Mouse (Mus musculus): ENCODE results near the gene Stx3.

Stx3 gene

DNA sequence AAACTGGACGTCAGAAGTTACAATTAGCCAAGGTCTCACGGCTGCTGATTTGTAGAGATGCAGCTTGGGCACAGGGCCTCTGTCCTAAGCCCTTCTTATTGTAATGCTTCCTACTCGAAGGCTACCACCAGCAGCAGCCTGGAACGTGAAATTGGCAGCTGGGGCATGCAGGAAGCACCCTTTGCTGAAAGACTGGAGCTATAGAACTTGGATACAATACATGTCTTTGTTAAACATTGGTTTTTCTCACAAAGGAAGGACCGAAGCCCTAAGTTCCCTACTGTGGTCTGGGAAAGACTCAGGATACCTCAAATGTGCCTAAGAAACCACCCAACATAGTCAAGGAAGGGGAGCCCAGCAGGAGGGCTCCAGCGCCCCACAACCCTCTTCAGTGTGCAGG is 11.4 kb downstream of the Stx3 start:
- DNase-seq (ENCODE audit: low spot score), result no peak

DNA sequence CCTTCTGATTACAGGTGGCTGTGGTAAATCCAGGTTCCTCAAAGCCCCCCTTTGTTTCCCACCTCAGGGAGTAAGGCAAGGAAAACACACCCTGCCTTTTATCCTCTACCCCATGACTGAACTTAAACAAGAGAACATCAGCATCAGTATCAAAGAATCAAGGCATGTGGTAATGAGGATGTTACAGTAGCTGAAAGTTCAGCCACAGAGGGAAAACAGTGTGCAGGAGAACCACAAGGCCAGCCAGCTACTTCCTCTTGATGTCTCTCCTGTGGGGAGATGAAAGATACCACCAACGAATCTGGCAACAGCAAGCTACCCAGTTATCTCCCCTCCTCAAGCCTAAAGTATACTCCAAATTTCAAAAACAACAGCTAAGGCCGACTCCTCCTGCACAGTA is 12.0 kb downstream of the Stx3 start:
- no peak for DNase-seq (ENCODE audit: low spot score)

DNA sequence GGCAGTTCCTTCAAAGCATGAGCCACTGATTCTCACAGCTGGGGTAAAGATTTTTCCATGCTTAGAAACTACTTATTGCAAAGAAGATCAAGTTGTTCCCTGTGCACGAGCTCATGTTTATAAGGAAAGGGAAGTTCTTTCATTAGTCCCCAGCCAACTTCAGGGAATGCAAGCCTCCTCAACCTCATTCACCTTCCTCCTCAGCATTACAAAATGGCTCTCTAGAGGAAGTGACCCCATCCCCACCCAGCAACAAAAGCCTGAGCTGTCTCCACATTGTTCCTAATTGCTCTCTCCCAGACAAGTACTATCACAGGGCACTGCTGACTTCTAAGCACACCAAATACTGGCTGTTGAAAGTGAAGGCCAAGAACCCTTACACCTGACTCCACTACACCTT is 14.8 kb downstream of the Stx3 start:
- DNase-seq (ENCODE audit: low spot score), result no peak

GRCm38 (mm10) chr19:11800531-11801315 is 18.5 kb downstream of the Stx3 start:
- DNase-seq (ENCODE audit: low spot score), result no peak

- DNase-seq (ENCODE audit: low spot score), result no peak
These were observed 24.8 kb downstream of the Stx3 start for GRCm38 (mm10) chr19:11794447-11794846.

DNA sequence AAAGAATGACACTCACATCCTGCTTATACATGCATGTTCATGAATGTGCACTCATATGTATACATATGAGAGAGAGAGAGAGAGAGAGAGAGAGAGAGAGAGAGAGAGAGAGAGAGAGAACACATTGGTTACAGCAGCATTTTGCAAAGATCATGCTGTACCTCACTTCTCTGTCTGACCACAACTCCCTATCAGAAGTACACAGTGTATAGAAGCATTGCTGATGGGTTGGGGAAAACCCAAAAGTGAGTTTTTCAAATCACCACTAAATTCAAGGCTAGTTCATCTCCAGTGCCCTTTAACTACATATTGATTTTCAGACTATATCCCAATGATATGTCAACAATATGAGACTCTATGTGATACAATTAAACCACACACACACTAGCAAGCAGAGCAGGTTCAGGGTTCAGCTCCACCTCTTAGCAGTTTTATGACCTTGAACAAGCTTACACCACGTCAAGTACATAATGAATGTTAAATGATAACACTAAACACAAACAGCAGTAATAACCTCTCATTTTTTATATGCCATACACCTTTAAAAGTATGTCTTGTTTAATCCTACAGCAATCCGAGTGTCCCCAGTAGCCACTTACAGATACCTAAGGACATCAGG is 25.4 kb downstream of the Stx3 start:
- DNase-seq (ENCODE audit: low spot score), result no peak

GRCm38 (mm10) chr19:11791825-11792224 is 27.4 kb downstream of the Stx3 start:
- DNase-seq (ENCODE audit: low spot score), result no peak

DNA sequence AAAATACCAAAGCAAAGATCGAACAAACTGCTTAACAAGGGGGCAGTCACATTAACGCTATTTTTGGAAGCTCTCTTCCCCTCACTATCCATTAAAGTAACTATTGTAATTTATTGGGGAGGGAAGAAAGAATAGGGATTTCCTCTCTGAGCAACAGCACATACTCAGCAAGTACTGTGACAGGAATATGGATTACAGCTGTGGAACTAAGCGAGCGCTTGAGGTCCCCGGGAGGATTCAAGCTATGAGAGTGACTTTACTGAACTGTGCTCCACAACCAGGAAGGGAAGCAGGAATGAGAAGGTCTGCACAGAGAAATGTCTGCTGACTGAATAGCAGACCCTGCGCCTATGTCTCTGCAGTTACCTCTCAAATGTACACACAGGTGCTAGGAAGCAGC is 30.3 kb downstream of the Stx3 start:
- no peak for DNase-seq (ENCODE audit: low spot score)

DNA sequence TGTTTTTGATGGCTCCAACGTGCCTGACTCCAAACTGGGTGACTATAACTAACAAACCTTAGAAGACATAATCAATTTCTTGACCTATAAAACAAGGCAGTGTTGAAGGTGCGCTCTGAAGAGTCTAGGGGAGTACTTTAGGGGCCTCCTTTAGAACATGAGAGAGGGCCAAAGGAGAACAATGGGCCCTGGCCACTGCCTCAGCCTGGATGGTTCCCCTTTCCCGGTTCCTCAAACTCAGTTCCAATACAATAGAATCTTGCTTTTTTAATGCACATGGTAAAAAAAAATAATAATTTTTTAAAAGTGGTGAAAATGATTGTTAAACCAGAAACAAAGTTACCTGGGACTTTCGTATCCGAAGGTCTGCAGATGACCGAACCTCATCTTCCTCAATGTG is 31.4 kb downstream of the Stx3 start:
- DNase-seq (ENCODE audit: low spot score), result no peak

- no peak for DNase-seq (ENCODE audit: low spot score)
These were observed 33.6 kb downstream of the Stx3 start for GRCm38 (mm10) chr19:11785409-11786154.

GRCm38 (mm10) chr19:11777191-11777865 is 41.9 kb downstream of the Stx3 start:
- peak; percentile 63 for DNase-seq (ENCODE audit: low spot score)

GRCm38 (mm10) chr19:11770205-11770892 is 48.9 kb downstream of the Stx3 start, which contains the start of gene Mrpl16:
Gene Mrpl16, plus strand, starts transcription at chr19:11770391.
- peak; percentile 80 for DNase-seq (ENCODE audit: low spot score)

GRCm38 (mm10) chr19:11769257-11769920 is 49.8 kb downstream of the Stx3 start:
- DNase-seq (ENCODE audit: low spot score), result no peak

DNA sequence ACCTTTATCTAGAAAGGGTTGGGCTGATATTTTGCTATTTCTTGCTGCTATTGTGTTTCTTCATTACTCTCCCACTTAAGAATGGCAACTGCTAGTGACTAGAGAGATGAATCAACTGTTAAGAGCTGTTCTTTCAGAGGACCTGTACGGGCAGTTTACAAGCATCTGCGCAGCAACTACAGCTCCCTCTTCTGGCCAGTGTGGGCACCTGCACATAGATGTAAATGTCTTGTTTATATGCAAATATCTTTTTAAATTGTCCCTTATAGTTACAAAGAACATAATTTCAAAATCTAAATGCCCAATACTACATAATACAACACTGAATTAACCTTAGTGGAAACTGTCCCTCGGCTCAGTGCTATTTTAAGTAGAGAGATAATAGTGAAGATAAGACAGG is 51.0 kb downstream of the Stx3 start:
- DNase-seq (ENCODE audit: low spot score), result peak; percentile 13

DNA sequence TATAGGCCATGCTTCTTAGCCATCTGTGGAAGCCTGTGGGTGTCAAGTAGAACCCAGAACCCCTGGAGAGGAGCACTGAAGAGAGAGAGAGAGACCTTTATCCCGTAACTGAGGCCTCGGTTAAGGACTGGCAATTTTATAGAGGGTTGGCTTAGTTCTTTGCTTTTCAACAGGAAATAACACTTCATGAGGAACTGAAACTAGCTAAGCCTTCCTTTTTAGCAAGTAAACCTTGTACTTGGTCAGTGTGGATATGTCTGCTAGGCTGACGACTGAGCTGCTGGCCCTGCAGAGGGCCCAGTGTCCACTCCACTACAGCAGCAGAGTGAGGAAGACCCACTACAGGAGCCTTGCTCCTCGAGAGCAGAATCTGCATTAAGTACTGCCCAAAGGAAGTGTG is 52.8 kb downstream of the Stx3 start:
- DNase-seq (ENCODE audit: low spot score), result no peak

DNA sequence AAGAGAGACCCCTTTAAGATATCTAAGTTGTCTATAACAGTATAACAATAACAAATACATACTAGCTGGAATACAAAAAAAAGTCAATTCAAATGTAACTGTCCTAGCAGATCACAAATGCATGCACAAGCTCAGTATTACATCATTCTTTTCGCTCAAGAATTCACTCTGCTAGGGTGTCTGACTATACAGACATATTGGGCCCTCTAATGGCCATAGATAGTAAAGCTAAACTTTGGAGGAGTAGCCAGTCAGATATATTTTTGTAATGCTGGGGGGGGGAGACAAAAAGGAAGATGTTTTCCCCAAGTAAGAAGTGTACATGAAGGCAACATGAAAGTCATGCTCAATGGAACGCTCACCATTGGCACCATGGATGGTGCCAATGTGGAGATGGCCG is 54.1 kb downstream of the Stx3 start:
- DNase-seq (ENCODE audit: low spot score), result no peak

- no peak for DNase-seq (ENCODE audit: low spot score)
These were observed 71.9 kb downstream of the Stx3 start, which contains the start of gene Gif for GRCm38 (mm10) chr19:11747298-11747697. Gene Gif, plus strand, starts transcription at chr19:11747554.

DNA sequence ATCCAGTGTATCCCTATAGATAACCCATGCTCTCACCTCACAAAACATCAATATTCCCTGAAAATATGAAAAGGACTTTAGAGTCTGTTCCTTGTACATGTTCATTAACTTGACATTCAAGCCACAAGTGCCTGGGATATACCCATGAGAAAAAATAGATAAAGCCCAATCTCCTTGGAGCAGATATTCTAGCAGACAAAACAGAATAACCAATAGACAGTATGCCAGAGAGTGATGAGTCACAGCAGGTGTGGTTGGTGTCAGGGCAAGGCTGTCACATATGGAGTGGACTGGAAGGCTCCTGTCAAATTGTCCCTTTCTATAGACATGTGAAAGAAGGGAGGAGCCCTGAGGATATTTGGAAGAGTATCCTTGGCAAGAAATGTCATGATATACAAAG is 73.5 kb downstream of the Stx3 start:
- no peak for DNase-seq (ENCODE audit: low spot score)

- DNase-seq (ENCODE audit: low spot score), result no peak
These were observed 82.7 kb downstream of the Stx3 start for GRCm38 (mm10) chr19:11736455-11736854.

DNA sequence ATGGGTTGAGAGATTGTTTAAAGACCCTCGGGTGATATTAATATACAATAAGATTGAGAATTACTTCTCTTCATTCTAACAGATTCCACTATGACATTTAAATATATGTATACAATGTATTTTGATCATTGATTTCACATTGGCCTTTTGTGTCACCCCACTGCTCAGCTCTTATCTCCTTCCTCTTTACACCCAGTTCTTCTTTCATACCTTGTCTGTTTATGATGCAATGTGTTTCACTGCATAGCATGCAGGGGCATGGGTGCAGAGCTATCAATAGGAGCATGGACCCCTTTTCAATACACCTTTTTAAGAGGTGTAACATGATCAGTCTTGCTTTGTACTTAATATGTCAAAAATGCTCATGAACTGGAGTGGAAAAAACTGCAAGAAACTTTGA is 88.9 kb downstream of the Stx3 start:
- no peak for DNase-seq (ENCODE audit: low spot score)

GRCm38 (mm10) chr19:11727304-11727703 is 91.9 kb downstream of the Stx3 start:
- no peak for DNase-seq (ENCODE audit: low spot score)

Measured in urinary bladder, postnatal 25 days (tissue).